Mouse (Mus musculus): ENCODE measurements at regions not wholly inside any gene's neighbourhood (a gene's known extent, or its start where the extent isn't known, plus 50 kb on each side); places are given as distances from the start of the nearest gene placed in this dataset.

DNA sequence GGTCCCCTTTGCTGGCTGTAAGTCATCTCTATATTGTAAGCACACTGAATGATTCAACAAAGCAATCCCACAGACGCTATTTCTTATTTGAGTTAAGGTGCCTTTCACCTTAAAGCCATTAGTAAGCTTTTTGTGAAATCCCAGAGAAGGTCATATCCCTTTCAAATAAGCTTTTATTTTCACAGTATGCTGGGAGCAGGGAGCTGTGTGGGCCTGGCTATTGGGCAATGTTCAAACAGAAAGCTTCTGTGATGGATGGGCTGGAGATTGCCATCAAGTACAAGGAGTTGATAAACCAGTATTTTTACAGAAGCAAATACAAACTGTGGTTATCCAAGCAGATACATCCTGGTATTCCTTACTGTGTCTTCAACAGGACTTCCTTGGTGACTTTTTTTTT lies 1389.0 kb downstream of the Gsdmc2 start:
- Histone ChIP-seq H3K4me3 (ENCODE audit: control insufficient read depth in 1 of 2, insufficient read depth in 1 of 2, low read depth in 2 of 2, low read length in 2 of 2) (no peak overlapping the region), H3K36me3 (ENCODE audit: control insufficient read depth in 1 of 2, insufficient read depth in 2 of 2, low read length in 2 of 2) (no peaks in the 10 kb centered on the region), H3K79me2 (ENCODE audit: control insufficient read depth, insufficient read depth, low read length, poor library complexity) (no peaks in the 10 kb centered on the region), H3K27ac (ENCODE audit: control insufficient read depth, low read depth, low read length) (no peak overlapping the region), H3K9ac (ENCODE audit: control insufficient read depth, low read depth, low read length, poor library complexity, severe bottlenecking) (no peak overlapping the region), H3K9me3 (replicated peaks; ENCODE audit: insufficient read depth, low read length) (no peaks in the 10 kb centered on the region), H3K27me3 (ENCODE audit: control insufficient read depth in 1 of 2, insufficient read depth in 2 of 2, low read length in 2 of 2) (no peaks in the 10 kb centered on the region; a peak in 1 of 4 replicates), H3K4me1 (ENCODE audit: control insufficient read depth in 1 of 2, insufficient read depth in 2 of 2, low read length in 2 of 2) (no peaks in the 10 kb centered on the region)
- TF ChIP-seq USF1 (IDR thresholded peaks at IDR 0.05; ENCODE audit: low read depth, low read length) = no peak
- no peak for DNase-seq (ENCODE audit: low read depth, low spot score)

DNA sequence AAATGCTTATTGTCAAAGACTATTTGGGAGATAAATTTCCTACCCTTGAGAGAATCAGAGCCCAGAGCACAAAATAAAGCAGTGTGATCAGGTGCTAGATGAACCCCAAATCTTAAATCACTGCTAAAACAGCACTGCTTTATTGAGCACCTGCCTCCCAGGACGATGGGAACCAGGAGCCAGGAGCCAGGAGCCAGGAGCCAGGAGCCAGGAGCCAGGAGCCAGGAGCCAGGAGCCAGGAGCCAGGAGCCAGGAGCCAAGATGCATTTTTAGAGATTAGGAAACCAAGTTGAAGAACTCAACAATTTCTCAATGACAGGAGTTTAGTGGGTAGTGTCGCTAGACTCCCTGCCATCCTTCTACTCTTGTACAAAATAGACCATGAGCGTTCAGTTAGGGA lies 1396.9 kb downstream of the Gsdmc2 start:
- Histone ChIP-seq H3K79me2 (ENCODE audit: control insufficient read depth, insufficient read depth, low read length, poor library complexity) (no peaks in the 10 kb centered on the region), H3K36me3 (ENCODE audit: control insufficient read depth in 1 of 2, insufficient read depth in 2 of 2, low read length in 2 of 2) (no peaks in the 10 kb centered on the region), H3K9me3 (replicated peaks; ENCODE audit: insufficient read depth, low read length) (no peaks in the 10 kb centered on the region), H3K27me3 (ENCODE audit: control insufficient read depth in 1 of 2, insufficient read depth in 2 of 2, low read length in 2 of 2) (no peaks in the 10 kb centered on the region), H3K27ac (ENCODE audit: control insufficient read depth, low read depth, low read length) (no peak overlapping the region), H3K9ac (ENCODE audit: control insufficient read depth, low read depth, low read length, poor library complexity, severe bottlenecking) (no peak overlapping the region), H3K4me3 (ENCODE audit: control insufficient read depth in 1 of 2, insufficient read depth in 1 of 2, low read depth in 2 of 2, low read length in 2 of 2) (no peak overlapping the region), H3K4me1 (ENCODE audit: control insufficient read depth in 1 of 2, insufficient read depth in 2 of 2, low read length in 2 of 2) (no peaks in the 10 kb centered on the region)
- no peak for DNase-seq (ENCODE audit: low read depth, low spot score)
- TF ChIP-seq ZMIZ1 (IDR thresholded peaks at IDR 0.05; ENCODE audit: low read depth, low read length) (no peak), HCFC1 (IDR thresholded peaks at IDR 0.05; ENCODE audit: low read depth, low read length) (no peak), ELF1 (IDR thresholded peaks at IDR 0.05; ENCODE audit: low read depth, low read length) (no peak), MAX (IDR thresholded peaks at IDR 0.05; ENCODE audit: low read length) (no peak), MEF2A (IDR thresholded peaks at IDR 0.05; ENCODE audit: extremely low read depth, insufficient replicate concordance, low read depth, low read length, poor library complexity, severe bottlenecking) (no peak), MAFK (IDR thresholded peaks at IDR 0.05; ENCODE audit: borderline replicate concordance, low read depth, low read length) (no peak), JUND (IDR thresholded peaks at IDR 0.05; ENCODE audit: low read depth, low read length) (no peak), POLR2A (IDR thresholded peaks at IDR 0.05; ENCODE audit: control insufficient read depth in 1 of 2, insufficient read depth in 1 of 2, low read depth in 1 of 2, low read length in 2 of 2, poor library complexity in 1 of 2) (no peak), ZNF384 (IDR thresholded peaks at IDR 0.05; ENCODE audit: low read depth, low read length) (no peak), E2F4 (IDR thresholded peaks at IDR 0.05; ENCODE audit: borderline replicate concordance, low read depth, low read length) (no peak), POLR2AphosphoS5 (IDR thresholded peaks at IDR 0.05; ENCODE audit: borderline replicate concordance, low read depth, low read length) (no peak), KAT2A (conservative IDR thresholded peaks at IDR 0.05; ENCODE audit: low read depth, low read length) (no peak), EP300 (IDR thresholded peaks at IDR 0.05; ENCODE audit: low read depth in 1 of 2, low read length in 2 of 2) (no peak), SIN3A (IDR thresholded peaks at IDR 0.05; ENCODE audit: low read length) (no peak), CHD2 (IDR thresholded peaks at IDR 0.05; ENCODE audit: low read length) (no peak), MYC (IDR thresholded peaks at IDR 0.05; ENCODE audit: low read depth, low read length) (no peak), RCOR1 (IDR thresholded peaks at IDR 0.05; ENCODE audit: low read depth, low read length) (no peak), GATA1 (IDR thresholded peaks at IDR 0.05; ENCODE audit: low read depth, low read length) (no peak), BHLHE40 (IDR thresholded peaks at IDR 0.05; ENCODE audit: borderline replicate concordance, low read depth, low read length) (no peak), TAL1 (IDR thresholded peaks at IDR 0.05; ENCODE audit: low read length) (no peak)
